Mouse (Mus musculus): ENCODE results near the gene Igfbp3. TPM values are rescaled to one million over a fixed set of nuclear protein-coding genes. Genes with fewer than 3 reads are reported as not detected.

Gene Igfbp3
- polyA plus RNA-seq (2012; rRNA removed), result 11.0 and 15.1 TPM in 2 replicates

DNA sequence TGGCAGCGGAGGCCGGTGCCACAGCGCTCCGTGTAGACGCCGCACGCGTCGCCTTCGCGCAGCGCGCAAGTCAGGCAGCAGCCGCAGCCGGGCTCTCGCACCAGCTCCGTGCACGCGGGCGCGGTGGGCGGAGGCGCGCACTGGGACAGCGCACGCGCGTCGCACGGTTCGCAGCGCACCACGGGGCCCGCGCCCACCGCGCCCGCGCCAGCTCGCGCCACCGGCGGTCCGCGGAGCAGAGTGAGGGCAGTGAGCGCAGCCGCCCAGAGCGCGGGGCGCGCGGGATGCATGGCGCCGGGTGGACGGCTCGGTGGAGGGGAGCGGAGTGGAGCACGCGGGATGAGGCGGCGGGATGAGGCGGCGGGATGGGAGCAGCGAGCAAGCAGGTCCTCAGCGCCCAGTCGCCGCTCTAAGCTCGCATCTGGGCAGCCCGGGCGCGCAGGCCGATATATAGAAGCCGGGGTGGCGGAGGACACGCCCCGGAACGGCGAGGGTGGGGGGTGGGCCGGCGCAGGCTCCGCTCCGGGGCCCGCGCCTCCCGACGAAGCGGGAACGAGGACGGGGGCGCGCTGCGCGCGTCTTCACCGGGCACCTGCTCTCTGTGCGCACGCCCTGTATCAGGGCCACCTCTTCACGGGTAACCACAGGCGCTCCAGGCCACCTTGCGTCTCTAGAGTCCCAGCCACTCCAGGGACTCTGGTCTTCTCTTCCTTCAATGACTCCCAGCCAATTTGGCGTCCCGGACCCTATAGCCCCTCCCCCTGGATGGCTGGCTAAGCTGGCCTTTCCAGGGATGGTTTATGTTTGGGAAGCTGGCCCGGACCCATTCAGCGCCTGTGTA, at the start of gene Igfbp3:
Gene Igfbp3, minus strand, starts transcription at position 423 of the 841 bp plus-strand sequence.
- H3K27me3 ChIP-seq (ENCODE audit: control insufficient read depth, insufficient read depth, low read length), result no peaks in the 10 kb centered on the region
- TF ChIP-seq CTCF (IDR thresholded peaks at IDR 0.05; ENCODE audit: borderline replicate concordance, insufficient read depth, low read depth, low read length), result no peak
- no peak for TF ChIP-seq POLR2A (IDR thresholded peaks at IDR 0.05; ENCODE audit: borderline replicate concordance, insufficient read depth, low read length)
- peak within 1 kb of the TSS; percentile 60 for H3K4me3 ChIP-seq (replicated peaks; ENCODE audit: insufficient read depth, low read depth, low read length)
- H3K4me1 ChIP-seq (ENCODE audit: control insufficient read depth, insufficient read depth, low read length), result no peaks in the 10 kb centered on the region
- WGBS, result under 1% methylated on average over 101 of the region's 104 CpGs
- DNase-seq, result peak; percentile 62 to 69
- no peak within 1 kb of the TSS for H3K27ac ChIP-seq (ENCODE audit: insufficient read depth, low read length)

DNA sequence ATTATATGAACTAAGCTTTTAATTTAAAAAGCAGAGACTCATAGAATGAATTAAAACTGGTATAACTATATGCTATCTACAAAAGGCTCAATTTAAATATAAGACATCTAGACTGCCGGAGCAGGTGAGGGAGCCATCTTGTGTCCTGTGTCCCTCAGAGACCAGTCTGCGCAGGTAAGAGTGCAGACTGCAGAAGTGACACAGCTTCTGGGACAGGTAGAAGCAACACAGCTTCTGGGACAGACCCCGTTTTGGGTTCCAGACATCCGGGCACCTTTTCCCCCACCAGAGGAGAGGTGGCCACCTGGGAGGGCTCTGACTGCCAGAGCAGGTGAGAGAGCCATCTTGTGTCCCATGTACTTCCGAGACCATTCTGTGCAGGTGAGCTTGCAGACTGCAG, 37.1 kb upstream of the Igfbp3 start:
- DNase-seq, result no peak
- WGBS, result 94% methylated on average over 5 of the region's 5 CpGs
- no peak overlapping the region for H3K27ac ChIP-seq (ENCODE audit: insufficient read depth, low read length)
- no peak overlapping the region for H3K4me3 ChIP-seq (replicated peaks; ENCODE audit: insufficient read depth, low read depth, low read length)
- H3K27me3 ChIP-seq (ENCODE audit: control insufficient read depth, insufficient read depth, low read length), result no peaks in the 10 kb centered on the region
- TF ChIP-seq CTCF (IDR thresholded peaks at IDR 0.05; ENCODE audit: borderline replicate concordance, insufficient read depth, low read depth, low read length) (no peak), POLR2A (IDR thresholded peaks at IDR 0.05; ENCODE audit: borderline replicate concordance, insufficient read depth, low read length) (no peak)
- H3K4me1 ChIP-seq (ENCODE audit: control insufficient read depth, insufficient read depth, low read length), result no peaks in the 10 kb centered on the region

DNA sequence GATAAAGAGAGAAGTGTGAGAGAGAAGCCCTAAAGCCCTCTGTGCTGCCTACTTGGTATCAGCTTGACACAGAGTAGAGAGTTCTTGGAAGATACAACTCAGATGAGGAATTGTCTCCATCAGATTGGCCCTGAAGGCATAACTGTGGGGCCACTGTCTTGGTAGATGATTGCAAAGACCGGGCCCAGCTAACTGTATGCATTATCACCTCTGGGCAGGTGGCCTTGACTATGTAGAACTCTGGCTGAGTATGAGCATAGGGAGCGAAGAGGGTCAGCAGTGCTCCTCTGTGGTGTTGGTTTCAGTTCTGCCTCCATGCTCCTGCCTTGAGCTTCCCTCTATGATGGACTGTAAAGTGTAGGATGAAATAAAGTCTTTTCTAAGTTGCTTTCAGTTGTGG, 36.7 kb upstream of the Igfbp3 start:
- Histone ChIP-seq H3K4me3 (replicated peaks; ENCODE audit: insufficient read depth, low read depth, low read length) (no peak overlapping the region), H3K27me3 (ENCODE audit: control insufficient read depth, insufficient read depth, low read length) (no peaks in the 10 kb centered on the region), H3K4me1 (ENCODE audit: control insufficient read depth, insufficient read depth, low read length) (no peaks in the 10 kb centered on the region), H3K27ac (ENCODE audit: insufficient read depth, low read length) (no peak overlapping the region)
- TF ChIP-seq CTCF (IDR thresholded peaks at IDR 0.05; ENCODE audit: borderline replicate concordance, insufficient read depth, low read depth, low read length), result no peak
- TF ChIP-seq POLR2A (IDR thresholded peaks at IDR 0.05; ENCODE audit: borderline replicate concordance, insufficient read depth, low read length), result no peak
- DNase-seq, result no peak
- 90% methylated on average over 2 of the region's 2 CpGs for WGBS

DNA sequence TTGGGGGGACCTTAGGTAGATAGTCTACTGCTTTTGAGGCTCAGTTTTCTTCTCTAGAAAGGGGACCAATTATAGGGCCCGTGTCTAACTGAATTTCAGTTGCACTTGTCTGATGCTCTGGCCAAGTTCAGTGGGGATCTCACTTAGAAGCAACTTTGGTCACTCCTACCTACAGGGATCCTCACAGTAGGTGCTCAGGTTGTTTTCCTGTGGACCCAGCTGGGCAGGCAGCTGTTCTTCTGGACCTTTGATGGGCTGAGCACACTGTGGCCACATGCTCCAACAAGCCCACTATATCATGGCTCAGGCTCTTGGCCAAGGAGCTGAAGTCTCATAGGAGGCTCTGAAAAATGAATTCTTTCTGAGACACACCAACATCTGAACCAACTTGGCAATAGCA, 31.1 kb upstream of the Igfbp3 start:
- 58% methylated on average over 1 of the region's 1 CpGs for WGBS
- Histone ChIP-seq H3K4me1 (ENCODE audit: control insufficient read depth, insufficient read depth, low read length) (no peaks in the 10 kb centered on the region), H3K4me3 (replicated peaks; ENCODE audit: insufficient read depth, low read depth, low read length) (no peak overlapping the region), H3K27me3 (ENCODE audit: control insufficient read depth, insufficient read depth, low read length) (no peaks in the 10 kb centered on the region), H3K27ac (ENCODE audit: insufficient read depth, low read length) (no peak overlapping the region)
- DNase-seq, result no peak
- no peak for TF ChIP-seq CTCF (IDR thresholded peaks at IDR 0.05; ENCODE audit: borderline replicate concordance, insufficient read depth, low read depth, low read length)
- no peak for TF ChIP-seq POLR2A (IDR thresholded peaks at IDR 0.05; ENCODE audit: borderline replicate concordance, insufficient read depth, low read length)

DNA sequence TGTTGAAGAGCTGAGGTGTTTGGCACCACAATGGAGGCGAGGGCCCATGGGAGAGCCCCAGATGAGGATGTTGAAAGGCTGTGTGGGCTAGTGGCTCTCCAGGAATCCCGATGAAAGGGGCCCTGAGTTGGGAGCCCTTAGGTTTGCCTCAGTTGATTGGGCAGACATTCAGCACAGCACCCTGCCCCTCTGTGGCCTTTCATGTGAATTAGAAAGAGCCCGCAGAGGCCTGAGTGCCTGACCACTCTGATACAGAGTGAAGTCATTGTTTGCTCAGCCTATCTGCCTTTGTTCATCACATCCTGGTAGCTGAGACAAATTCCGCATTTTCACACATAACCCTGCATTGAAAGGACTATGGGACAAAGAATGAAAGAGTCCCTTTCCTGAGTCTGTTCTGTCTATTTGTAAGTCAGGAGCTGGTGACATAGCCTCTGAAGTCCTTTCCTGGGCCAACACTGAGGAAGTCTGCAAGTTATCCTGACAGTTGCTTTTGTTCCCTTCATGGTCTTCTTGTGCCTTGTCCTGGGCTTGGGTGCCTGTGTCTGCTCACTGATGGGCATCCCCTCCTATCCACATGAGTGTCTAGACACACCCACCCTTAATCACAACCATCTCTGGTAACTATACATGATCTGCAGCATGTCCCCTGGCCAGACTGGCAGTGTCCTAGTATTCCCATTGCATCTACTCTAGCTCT, 25.5 kb upstream of the Igfbp3 start:
- Histone ChIP-seq H3K27ac (ENCODE audit: insufficient read depth, low read length) (no peak overlapping the region), H3K4me3 (replicated peaks; ENCODE audit: insufficient read depth, low read depth, low read length) (no peak overlapping the region), H3K27me3 (ENCODE audit: control insufficient read depth, insufficient read depth, low read length) (no peaks in the 10 kb centered on the region), H3K4me1 (ENCODE audit: control insufficient read depth, insufficient read depth, low read length) (no peaks in the 10 kb centered on the region)
- TF ChIP-seq POLR2A (IDR thresholded peaks at IDR 0.05; ENCODE audit: borderline replicate concordance, insufficient read depth, low read length) (no peak), CTCF (IDR thresholded peaks at IDR 0.05; ENCODE audit: borderline replicate concordance, insufficient read depth, low read depth, low read length) (no peak)
- 62% methylated on average over 4 of the region's 4 CpGs for WGBS
- DNase-seq, result no peak

DNA sequence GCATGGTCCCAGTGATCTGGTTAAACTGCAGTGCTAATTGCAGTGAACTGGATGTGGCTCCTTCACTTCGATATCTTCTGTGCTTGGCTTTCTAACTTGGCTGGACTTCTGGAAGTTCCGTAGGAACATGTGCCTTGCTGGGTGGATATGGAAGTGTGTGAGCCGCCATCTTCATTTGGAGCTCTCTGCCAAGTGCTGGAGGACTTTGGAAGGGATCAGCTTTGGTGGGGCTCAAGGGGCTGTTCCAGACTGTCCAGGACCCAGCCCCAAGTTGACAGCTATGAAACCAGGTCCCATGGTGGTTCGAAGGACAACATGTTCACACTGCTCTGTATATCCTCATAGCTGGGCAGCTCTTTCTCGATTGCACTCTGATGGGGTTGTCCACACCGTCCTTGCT, 24.8 kb upstream of the Igfbp3 start:
- DNase-seq, result no peak
- 90% methylated on average over 6 of the region's 6 CpGs for WGBS

DNA sequence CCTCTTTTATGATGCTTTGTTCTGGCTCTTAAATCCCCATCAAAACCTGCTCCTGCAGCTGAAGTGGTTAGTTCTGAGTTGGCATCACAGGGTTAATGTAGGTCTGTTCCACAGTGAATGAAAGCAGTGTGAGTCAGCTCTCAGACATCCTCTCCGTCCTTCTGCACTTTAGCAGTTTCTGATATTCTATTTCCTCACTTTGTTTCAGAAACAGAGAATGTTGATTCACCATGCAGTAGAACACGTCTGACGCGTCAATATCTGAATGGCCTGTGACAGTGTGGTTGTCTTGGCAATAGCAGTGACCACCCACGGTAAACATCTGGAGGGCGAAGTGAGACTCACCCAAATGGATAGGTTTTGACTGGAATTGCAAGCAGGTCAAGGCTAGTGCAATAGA, 24.0 kb upstream of the Igfbp3 start:
- no peaks in the 10 kb centered on the region for H3K4me1 ChIP-seq (ENCODE audit: control insufficient read depth, insufficient read depth, low read length)
- H3K27me3 ChIP-seq (ENCODE audit: control insufficient read depth, insufficient read depth, low read length), result no peaks in the 10 kb centered on the region
- no peak overlapping the region for H3K4me3 ChIP-seq (replicated peaks; ENCODE audit: insufficient read depth, low read depth, low read length)
- no peak overlapping the region for H3K27ac ChIP-seq (ENCODE audit: insufficient read depth, low read length)
- no peak for DNase-seq
- TF ChIP-seq POLR2A (IDR thresholded peaks at IDR 0.05; ENCODE audit: borderline replicate concordance, insufficient read depth, low read length) (no peak), CTCF (IDR thresholded peaks at IDR 0.05; ENCODE audit: borderline replicate concordance, insufficient read depth, low read depth, low read length) (no peak)
- 75% methylated on average over 6 of the region's 6 CpGs for WGBS

More for the DNA sequence above, 24.8 kb upstream of the Igfbp3 start:
- Histone ChIP-seq H3K4me1 (ENCODE audit: control insufficient read depth, insufficient read depth, low read length) (no peaks in the 10 kb centered on the region), H3K4me3 (replicated peaks; ENCODE audit: insufficient read depth, low read depth, low read length) (no peak overlapping the region), H3K27ac (ENCODE audit: insufficient read depth, low read length) (no peak overlapping the region), H3K27me3 (ENCODE audit: control insufficient read depth, insufficient read depth, low read length) (no peaks in the 10 kb centered on the region)
- TF ChIP-seq POLR2A (IDR thresholded peaks at IDR 0.05; ENCODE audit: borderline replicate concordance, insufficient read depth, low read length) (no peak), CTCF (IDR thresholded peaks at IDR 0.05; ENCODE audit: borderline replicate concordance, insufficient read depth, low read depth, low read length) (no peak)

DNA sequence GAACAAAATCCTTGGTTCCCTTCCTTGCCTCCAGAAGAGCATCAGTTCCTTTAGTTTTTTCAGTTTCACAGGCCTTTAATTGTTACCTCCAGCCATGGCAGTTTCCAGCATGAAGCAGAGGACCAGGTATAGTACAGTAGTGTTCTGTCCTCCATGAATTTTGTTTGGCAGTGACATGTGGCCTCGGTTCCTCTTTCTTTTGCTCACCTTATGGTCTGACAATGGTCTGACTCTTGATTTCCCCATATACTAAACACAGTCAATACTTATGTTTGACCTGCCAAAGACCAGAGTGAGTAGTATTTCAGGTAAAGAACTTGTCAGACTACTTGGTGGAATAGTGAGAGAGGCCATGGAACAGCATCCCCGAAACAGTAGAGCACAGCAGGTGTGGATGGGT, 23.0 kb upstream of the Igfbp3 start:
- Histone ChIP-seq H3K4me3 (replicated peaks; ENCODE audit: insufficient read depth, low read depth, low read length) (no peak overlapping the region), H3K27me3 (ENCODE audit: control insufficient read depth, insufficient read depth, low read length) (no peaks in the 10 kb centered on the region), H3K4me1 (ENCODE audit: control insufficient read depth, insufficient read depth, low read length) (no peaks in the 10 kb centered on the region), H3K27ac (ENCODE audit: insufficient read depth, low read length) (no peak overlapping the region)
- TF ChIP-seq CTCF (IDR thresholded peaks at IDR 0.05; ENCODE audit: borderline replicate concordance, insufficient read depth, low read depth, low read length) (no peak), POLR2A (IDR thresholded peaks at IDR 0.05; ENCODE audit: borderline replicate concordance, insufficient read depth, low read length) (no peak)
- DNase-seq, result no peak
- WGBS, result 92% methylated on average over 2 of the region's 2 CpGs
